Mouse (Mus musculus) heart, adult 2 months (tissue): ENCODE data around the gene Dact3. TPM values are rescaled to one million over a fixed set of nuclear protein-coding genes. Genes with fewer than 3 reads are reported as not detected.

Source experiments
- DNase-seq, 2 experiments: peaks; one replicate each; pipeline ENCODE4 v3.0.0; 2021
- H3K27ac ChIP-seq: fragments of 200-600 bp; 2 replicates; pipeline ENCODE4 v1.8.1; 2022
- H3K27me3 ChIP-seq: fragments of 200-500 bp; 2 replicates; pipeline ENCODE4 v1.6.1; 2012; ENCODE audit warnings: mild to moderate bottlenecking, low read length, inconsistent platforms, mixed read lengths; ENCODE audit not compliant: control insufficient read depth, insufficient read depth
- H3K36me3 ChIP-seq: fragments of 200-500 bp; 2 replicates; pipeline ENCODE4 v1.6.1; 2012; ENCODE audit warnings: low read length, inconsistent platforms; ENCODE audit not compliant: control insufficient read depth, insufficient read depth
- H3K4me1 ChIP-seq: fragments of 200-500 bp; 2 replicates; pipeline ENCODE4 v1.6.1; 2011; ENCODE audit warnings: low read length; ENCODE audit not compliant: control insufficient read depth, insufficient read depth
- H3K4me3 ChIP-seq: fragments of 200-600 bp; 2 replicates; pipeline ENCODE4 v1.8.1; 2022
- H3K79me2 ChIP-seq: fragments of 200-500 bp; replicated peaks from 2 replicates; pipeline ENCODE4 v1.6.1; 2012; ENCODE audit warnings: mild to moderate bottlenecking, inconsistent platforms, low read length, moderate library complexity, mixed read lengths; ENCODE audit not compliant: control insufficient read depth, insufficient read depth
- H3K9ac ChIP-seq: fragments of 200-500 bp; 2 replicates; pipeline ENCODE4 v1.6.1; 2012; ENCODE audit warnings: low read depth, mild to moderate bottlenecking, control low read depth, inconsistent platforms, low read length, mixed read lengths
- CTCF ChIP-seq: fragments of 200-600 bp; IDR thresholded peaks from 2 replicates; pipeline ENCODE4 v1.8.1; 2022; ENCODE audit warnings: antibody characterized with exemption, mild to moderate bottlenecking, moderate library complexity
- EP300 ChIP-seq: fragments of 200-500 bp; IDR thresholded peaks from 2 replicates; pipeline ENCODE4 v1.6.1; 2011; ENCODE audit warnings: low read depth, low read length, control low read depth; ENCODE audit not compliant: insufficient read depth
- POLR2A ChIP-seq: fragments of 200-500 bp; IDR thresholded peaks from 2 replicates; pipeline ENCODE4 v1.6.1; 2011; ENCODE audit warnings: mild to moderate bottlenecking, low read depth, low read length, control low read depth; ENCODE audit not compliant: insufficient read depth
- WGBS: fragments of 180-500 bp; shearing (Covaris S2); methylation state at CpG from one replicate; pipeline ENCODE4 v1.1.7; 2018; 5-methylcytosine and 5-hydroxymethylcytosine counted together
- intact Hi-C: fragments of 180-260 bp; cut with DNase I; formaldehyde crosslinking; loops from one replicate; pipeline ENCODE4 v1.15.1; 2025
- long read RNA-seq: library from polyadenylated mRNA; stranded (forward); transcript quantifications from one replicate; pipeline ENCODE4 v2.0.0, GENCODE M21; 2021
- polyA plus RNA-seq: library from polyadenylated mRNA; depleted of rRNA; stranded (reverse); fragments of >200 nt; gene quantifications from 2 replicates; pipeline ENCODE4 v1.2.3, GENCODE M21; 2012; rRNA removed
- total RNA-seq, 2 experiments: library from RNA; stranded (reverse); gene quantifications; 2 replicates each; pipeline ENCODE4 v1.2.3; 2021

Gene Dact3
- total RNA-seq = 10 to 100 TPM in 1 of 2 experiments, 1 to 10 TPM in 1; 8.6 to 12.1 TPM
- 19.6 and 20.0 TPM in 2 replicates for polyA plus RNA-seq
- long read RNA-seq, transcript Dact3-201 (4 exons, 2,989 nt) = major isoform, 28 of 29 reads
- long read RNA-seq, partial matches to known transcripts = 0 of 29 reads
- long read RNA-seq, other reads (novel, unspliced or antisense) = 1 of 29 reads

DNA sequence AGATGAGACGGTGACA is at the start of gene Dact3:
Gene Dact3 (plus strand): TSS at position 8 of the 16 bp plus-strand sequence.
- H3K4me1 ChIP-seq = peaks cover 1% of the 10 kb centered on the region; the same call in 1 of the 2 replicates
- WGBS = 0% methylated on average over 1 of the region's 1 CpGs
- H3K9ac ChIP-seq = peak within 1 kb of the TSS; percentile 79
- intact Hi-C loops = no loop called here
- no peak for DNase-seq
- TF ChIP-seq EP300 (no peak), CTCF (no peak), POLR2A (no peak)
- peak within 1 kb of the TSS; percentile 76 for H3K27ac ChIP-seq
- no peaks in the 10 kb centered on the region for H3K36me3 ChIP-seq
- H3K4me3 ChIP-seq = peak within 1 kb of the TSS; percentile 74
- H3K79me2 ChIP-seq = no peaks in the 10 kb centered on the region
- no peaks in the 10 kb centered on the region for H3K27me3 ChIP-seq

- Histone ChIP-seq H3K4me1 (peaks cover 33% of the 10 kb centered on the region), H3K27me3 (no peaks in the 10 kb centered on the region), H3K27ac (no peak overlapping the region), H3K9ac (no peak overlapping the region), H3K4me3 (no peak overlapping the region), H3K79me2 (peaks cover 2% of the 10 kb centered on the region), H3K36me3 (peaks cover 3% of the 10 kb centered on the region; the same call in 1 of the 2 replicates)
- peak in 1 of 2 experiments; percentile 44 for DNase-seq
- intact Hi-C loops = loop anchor here (2.0 kb wide), 2 partner anchors 17 to 33 kb away; partner anchors contain the start of gene Prkd2
- TF ChIP-seq EP300 (peak; percentile 64; the same call in 1 of the 2 replicates), POLR2A (no peak), CTCF (peak; percentile 78)
- WGBS = 67% methylated on average over 10 of the region's 10 CpGs
Measured at GRCm38 (mm10) chr7:16825785-16826184, 49.3 kb upstream of the Dact3 start.

GRCm38 (mm10) chr7:16826571-16826970 is 48.5 kb upstream of the Dact3 start:
- H3K4me3 ChIP-seq = no peak overlapping the region
- no peaks in the 10 kb centered on the region for H3K27me3 ChIP-seq
- no peak for DNase-seq
- WGBS = 26% methylated on average over 5 of the region's 5 CpGs
- intact Hi-C loops = loop anchor here (2.0 kb wide), 2 partner anchors 16 to 32 kb away; partner anchors contain the start of gene Prkd2
- H3K27ac ChIP-seq = no peak overlapping the region
- H3K79me2 ChIP-seq = peaks cover 2% of the 10 kb centered on the region
- peaks cover 29% of the 10 kb centered on the region for H3K4me1 ChIP-seq
- H3K36me3 ChIP-seq = peaks cover 3% of the 10 kb centered on the region; the same call in 1 of the 2 replicates
- TF ChIP-seq CTCF (no peak), POLR2A (no peak), EP300 (0 out of 2 replicates have a peak, but pooled peaks have one; percentile 40)
- H3K9ac ChIP-seq = no peak overlapping the region

DNA sequence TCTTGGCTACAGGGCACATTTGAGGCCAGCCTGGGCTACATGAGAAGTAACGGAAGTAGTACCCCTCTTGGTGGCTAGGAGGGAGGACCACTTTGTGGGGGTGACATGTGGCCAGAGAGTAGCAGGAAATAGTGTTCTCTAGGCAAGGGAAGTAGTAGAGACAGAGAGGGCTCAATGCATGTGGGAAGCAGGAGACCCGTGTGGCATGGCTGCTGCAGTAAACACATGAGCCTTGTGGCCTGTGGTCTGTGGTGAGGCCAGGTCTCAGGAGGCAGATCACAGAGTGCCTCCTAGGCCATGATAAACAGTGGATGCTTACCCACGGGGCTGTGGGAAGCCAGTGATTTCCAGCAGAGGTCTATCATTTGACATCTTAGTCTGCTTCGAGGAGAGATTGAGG is 47.8 kb upstream of the Dact3 start:
- no peak for DNase-seq
- TF ChIP-seq POLR2A (no peak), EP300 (no peak), CTCF (no peak)
- intact Hi-C loops = loop anchor here (2.0 kb wide), 2 partner anchors 16 to 32 kb away; partner anchors contain the start of gene Prkd2
- H3K27ac ChIP-seq = no peak overlapping the region
- H3K4me3 ChIP-seq = no peak overlapping the region
- H3K36me3 ChIP-seq = peaks cover 3% of the 10 kb centered on the region; the same call in 1 of the 2 replicates
- WGBS = 47% methylated on average over 4 of the region's 4 CpGs
- peaks cover 2% of the 10 kb centered on the region for H3K79me2 ChIP-seq
- no peak overlapping the region for H3K9ac ChIP-seq
- no peaks in the 10 kb centered on the region for H3K27me3 ChIP-seq
- peaks cover 23% of the 10 kb centered on the region for H3K4me1 ChIP-seq

DNA sequence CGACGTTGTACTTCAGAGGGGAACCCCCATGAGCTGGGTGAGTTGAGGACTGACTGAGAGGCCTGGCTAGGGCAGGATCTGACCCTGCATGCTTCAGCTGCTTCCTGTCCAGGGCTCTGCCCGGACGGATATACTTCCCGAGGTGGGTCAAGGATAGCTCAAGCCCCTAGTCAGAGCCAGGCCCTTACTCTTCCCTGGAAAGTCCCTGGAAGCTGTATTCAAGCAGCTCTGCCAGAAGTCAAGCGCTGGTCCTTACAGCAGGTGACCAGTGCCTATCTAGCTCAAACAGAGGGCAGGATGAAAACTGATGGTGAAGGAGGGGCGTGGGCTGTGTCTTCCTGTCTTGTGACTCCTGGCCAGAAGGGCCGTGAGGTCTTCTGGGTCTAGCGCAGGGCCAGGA is 44.7 kb upstream of the Dact3 start:
- H3K27me3 ChIP-seq = no peaks in the 10 kb centered on the region
- no peak overlapping the region for H3K9ac ChIP-seq
- TF ChIP-seq CTCF (no peak), POLR2A (no peak), EP300 (no peak)
- H3K79me2 ChIP-seq = no peaks in the 10 kb centered on the region
- H3K27ac ChIP-seq = peak overlapping the region; percentile 51
- no peaks in the 10 kb centered on the region for H3K36me3 ChIP-seq
- no peak overlapping the region for H3K4me3 ChIP-seq
- intact Hi-C loops = no loop called here
- H3K4me1 ChIP-seq = peaks cover 11% of the 10 kb centered on the region
- WGBS = 40% methylated on average over 9 of the region's 9 CpGs
- no peak for DNase-seq

DNA sequence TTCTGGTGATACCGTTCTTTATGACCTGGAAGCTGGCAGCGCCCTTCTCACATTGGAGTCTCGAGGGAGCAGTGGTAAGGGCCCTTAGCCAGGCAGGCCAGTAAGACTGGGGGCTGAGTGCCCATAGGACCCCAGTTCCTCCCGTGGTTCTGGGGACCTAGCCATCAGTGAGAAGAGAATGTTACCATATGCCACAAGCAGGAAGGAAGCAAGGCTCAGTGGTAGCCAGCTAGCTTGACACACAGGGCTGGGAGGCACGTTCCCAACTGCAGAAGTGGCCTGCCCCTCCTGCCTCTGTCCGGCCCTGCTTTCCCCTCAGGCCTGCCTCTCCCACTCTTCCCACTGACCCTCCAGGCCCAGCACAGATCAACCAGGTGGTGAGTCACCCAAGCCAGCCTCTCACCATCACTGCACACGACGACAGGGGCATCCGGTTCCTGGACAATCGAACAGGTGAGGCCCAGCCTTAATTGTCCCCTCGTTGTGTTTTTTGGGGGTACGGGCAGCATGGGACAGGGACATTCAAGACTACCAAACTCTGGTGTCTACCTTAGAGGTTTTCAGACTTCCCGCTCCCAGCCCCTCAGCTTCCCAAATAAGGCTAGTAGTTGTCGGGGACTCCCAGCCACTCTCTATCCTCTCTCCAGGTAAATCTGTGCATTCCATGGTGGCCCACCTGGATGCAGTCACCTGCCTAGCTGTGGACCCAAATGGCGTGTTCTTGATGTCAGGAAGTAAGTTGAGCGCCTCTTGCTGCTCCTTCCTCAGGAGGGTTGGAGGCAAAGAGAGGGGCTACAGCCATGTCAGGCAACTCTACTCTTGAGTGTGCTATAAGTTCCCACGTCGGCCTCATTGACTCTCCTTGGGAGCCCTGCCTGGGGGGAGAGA is 37.0 kb upstream of the Dact3 start:
- 81% methylated on average over 18 of the region's 18 CpGs for WGBS
- Histone ChIP-seq H3K4me1 (peaks cover 8% of the 10 kb centered on the region), H3K9ac (no peak overlapping the region), H3K4me3 (no peak overlapping the region), H3K27me3 (no peaks in the 10 kb centered on the region), H3K27ac (no peak overlapping the region), H3K79me2 (no peaks in the 10 kb centered on the region), H3K36me3 (no peaks in the 10 kb centered on the region)
- no peak for DNase-seq
- no peak for TF ChIP-seq EP300
- no peak for TF ChIP-seq POLR2A
- TF ChIP-seq CTCF = no peak
- intact Hi-C loops = no loop called here
